Mouse (Mus musculus) embryo, embryonic 9.5 days (tissue): ENCODE data around the gene Mat2b.

Experiments used
- DNase-seq: peaks from one replicate; pipeline ENCODE4 v3.0.0-alpha.2; 2017; ENCODE audit errors: extremely low spot score

The Mat2b gene

DNA sequence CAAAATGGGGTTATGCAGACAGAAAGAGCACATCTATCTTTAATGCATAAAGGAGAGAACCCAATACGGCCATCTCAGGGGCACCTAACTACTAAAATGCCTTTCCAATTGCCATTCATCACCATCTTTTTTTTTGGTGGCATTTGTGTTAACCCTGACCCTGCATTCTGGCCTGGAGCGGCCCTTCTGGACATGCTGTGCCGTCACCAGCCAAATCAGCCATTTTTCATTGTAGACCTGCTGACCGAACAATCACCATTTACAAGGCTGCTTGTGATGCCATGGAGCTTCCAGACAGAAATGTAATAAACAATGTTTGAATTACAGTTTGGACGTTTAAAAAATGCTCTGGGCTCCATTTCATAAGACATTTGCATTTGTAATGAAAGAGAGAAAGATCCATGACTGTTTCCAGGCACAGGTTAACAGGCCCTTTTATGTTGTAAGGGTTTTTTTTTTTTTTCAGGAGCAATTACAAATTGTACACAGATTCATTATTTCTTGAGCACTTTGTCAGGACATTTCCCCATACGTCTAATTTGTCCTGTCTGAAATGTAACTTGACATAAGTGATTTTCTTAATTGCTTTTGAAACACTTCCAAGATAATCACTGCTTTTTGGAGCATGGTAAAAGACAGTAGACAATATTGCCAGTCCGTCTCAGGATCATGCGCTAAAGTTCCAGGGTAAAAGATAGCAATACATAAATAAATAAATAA, 45.1 kb downstream of the Mat2b start:
- no peak for DNase-seq

DNA sequence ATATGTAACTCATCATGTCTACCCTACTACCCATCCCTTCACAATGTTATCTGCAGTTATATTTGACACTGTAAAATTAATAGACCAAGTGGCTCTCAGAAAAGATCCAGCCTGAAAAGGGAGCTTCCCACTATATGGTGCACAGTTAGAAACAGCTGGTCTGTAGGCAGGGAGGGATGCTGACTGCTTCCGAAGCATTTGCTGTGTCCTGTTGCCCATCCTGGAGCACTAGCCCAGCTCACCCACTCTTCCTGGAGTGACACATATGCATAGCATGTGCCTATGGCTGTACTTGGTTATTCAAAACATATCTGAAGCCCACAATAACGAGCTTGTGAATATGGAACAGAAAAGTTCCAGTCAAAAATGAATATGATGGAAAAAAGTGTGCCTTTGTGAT, 47.8 kb downstream of the Mat2b start:
- DNase-seq = no peak
